Mouse (Mus musculus): Measurements from ENCODE around the gene Lrba. TPM values are rescaled to one million over a fixed set of nuclear protein-coding genes. Genes with fewer than 3 reads are reported as not detected.

Lrba gene
- polyA plus RNA-seq, 1 experiment from 2014 or later, result 11.4 TPM

DNA sequence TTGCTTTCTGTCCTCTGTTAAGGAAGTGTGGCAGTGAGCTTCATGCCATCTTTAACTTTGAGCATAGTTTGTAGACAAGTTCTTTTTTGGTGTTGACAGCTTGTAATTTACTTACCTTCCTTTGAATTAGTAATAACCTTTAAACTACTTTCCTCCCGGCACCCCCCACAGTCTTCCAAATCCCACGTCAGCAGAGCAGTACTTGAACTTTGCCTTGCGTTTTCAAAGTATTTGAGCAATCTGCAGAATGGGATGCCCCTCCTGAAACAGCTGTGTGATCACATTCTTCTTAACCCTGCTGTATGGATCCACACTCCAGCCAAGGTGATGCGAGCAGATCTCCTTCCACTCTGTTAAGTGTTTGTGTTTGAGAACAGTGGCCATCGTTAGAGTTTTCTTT is 85.7 kb downstream of the Lrba start:
- H3K9me3 ChIP-seq (ENCODE audit: control insufficient read depth, low read length), result no peaks in the 10 kb centered on the region
- H3K27me3 ChIP-seq (ENCODE audit: control insufficient read depth, insufficient read depth, low read length), result no peaks in the 10 kb centered on the region
- no peaks in the 10 kb centered on the region for H3K4me1 ChIP-seq (replicated peaks; ENCODE audit: control insufficient read depth, insufficient read depth, low read length)
- H3K27ac ChIP-seq, result no peak overlapping the region
- no peak overlapping the region for H3K9ac ChIP-seq
- no peak overlapping the region for H3K4me2 ChIP-seq (replicated peaks)
- no peak for DNase-seq (ENCODE audit: low spot score)
- ATAC-seq (ENCODE audit: low FRiP score), result no peak
- WGBS, result 81% methylated on average over 5 of the region's 5 CpGs
- no peak overlapping the region for H3K4me3 ChIP-seq (replicated peaks; ENCODE audit: low read length)
- no peaks in the 10 kb centered on the region for H3K36me3 ChIP-seq (replicated peaks; ENCODE audit: control insufficient read depth, insufficient read depth)

DNA sequence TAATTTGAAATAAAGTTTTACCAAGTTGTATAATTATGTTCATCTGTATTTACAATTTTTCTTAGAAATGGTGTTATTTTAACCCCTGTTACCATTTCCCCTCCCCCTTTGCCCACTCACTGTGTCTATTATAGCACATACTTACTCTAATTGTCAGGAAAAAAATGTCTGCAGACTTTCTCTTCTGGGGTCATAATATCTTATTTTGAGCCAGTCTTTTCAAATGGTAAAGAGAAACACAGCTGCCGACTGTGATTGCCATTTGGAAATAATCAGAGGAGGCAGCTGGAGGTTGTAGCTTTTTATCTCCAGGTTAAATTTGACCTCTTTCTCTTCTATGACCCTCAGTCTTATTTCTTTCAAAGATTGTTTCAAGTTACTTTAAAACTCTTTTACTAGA is 86.9 kb downstream of the Lrba start:
- DNase-seq (ENCODE audit: low spot score), result no peak
- no peak for ATAC-seq (ENCODE audit: low FRiP score)
- 38% methylated on average over 1 of the region's 1 CpGs for WGBS

DNA sequence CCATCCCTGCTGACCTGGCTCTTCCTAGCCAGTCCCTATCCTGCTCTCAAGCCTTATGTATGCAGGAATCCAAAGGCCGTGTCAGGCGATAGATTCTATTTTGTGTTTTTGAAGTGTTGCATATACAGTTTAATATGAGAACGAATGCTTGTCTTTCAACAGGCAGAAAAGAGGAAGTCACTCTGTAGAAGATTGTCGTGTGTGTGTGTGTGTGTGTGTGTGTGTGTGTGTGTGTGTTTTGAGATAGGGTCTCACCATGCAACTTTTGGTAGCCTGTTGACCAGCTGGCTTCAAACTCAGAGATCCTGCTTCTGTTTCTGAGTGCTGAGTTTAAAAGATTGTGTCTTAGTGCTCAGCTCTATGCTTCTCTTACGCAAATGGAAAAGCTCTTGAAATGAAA is 93.2 kb downstream of the Lrba start:
- Histone ChIP-seq H3K4me3 (replicated peaks; ENCODE audit: low read length) (no peak overlapping the region), H3K27me3 (ENCODE audit: control insufficient read depth, insufficient read depth, low read length) (no peaks in the 10 kb centered on the region), H3K9me3 (ENCODE audit: control insufficient read depth, low read length) (no peaks in the 10 kb centered on the region), H3K4me2 (replicated peaks) (no peak overlapping the region), H3K9ac (no peak overlapping the region), H3K36me3 (replicated peaks; ENCODE audit: control insufficient read depth, insufficient read depth) (no peaks in the 10 kb centered on the region), H3K4me1 (replicated peaks; ENCODE audit: control insufficient read depth, insufficient read depth, low read length) (no peaks in the 10 kb centered on the region), H3K27ac (no peak overlapping the region)
- DNase-seq (ENCODE audit: low spot score) (no peak), ATAC-seq (ENCODE audit: low FRiP score) (no peak)
- WGBS, result 93% methylated on average over 5 of the region's 5 CpGs

More for the DNA sequence above, 86.9 kb downstream of the Lrba start:
- no peaks in the 10 kb centered on the region for H3K4me1 ChIP-seq (replicated peaks; ENCODE audit: control insufficient read depth, insufficient read depth, low read length)
- H3K4me3 ChIP-seq (replicated peaks; ENCODE audit: low read length), result no peak overlapping the region
- H3K9me3 ChIP-seq (ENCODE audit: control insufficient read depth, low read length), result no peaks in the 10 kb centered on the region
- H3K9ac ChIP-seq, result no peak overlapping the region
- no peaks in the 10 kb centered on the region for H3K36me3 ChIP-seq (replicated peaks; ENCODE audit: control insufficient read depth, insufficient read depth)
- no peak overlapping the region for H3K4me2 ChIP-seq (replicated peaks)
- no peaks in the 10 kb centered on the region for H3K27me3 ChIP-seq (ENCODE audit: control insufficient read depth, insufficient read depth, low read length)
- H3K27ac ChIP-seq, result no peak overlapping the region

DNA sequence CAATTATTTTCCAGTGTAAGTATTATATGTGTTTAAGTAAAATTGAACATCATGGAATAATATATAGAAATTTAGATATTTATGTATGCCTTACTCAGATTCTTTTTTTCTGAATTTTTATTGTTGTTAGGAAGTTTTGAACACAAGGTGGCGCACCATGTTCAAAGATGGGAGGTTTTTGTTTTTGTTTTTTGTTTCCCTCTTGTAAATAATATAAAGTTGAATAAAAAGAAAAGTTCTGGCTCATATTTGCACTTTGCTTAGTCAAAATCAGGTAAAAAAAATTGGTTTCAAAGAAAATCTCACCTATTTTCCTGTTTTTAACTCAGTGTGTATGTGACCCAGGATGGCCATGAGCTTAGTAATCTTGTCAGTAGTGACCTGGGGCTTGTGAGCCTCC is 104.1 kb downstream of the Lrba start:
- Histone ChIP-seq H3K36me3 (replicated peaks; ENCODE audit: control insufficient read depth, insufficient read depth) (no peaks in the 10 kb centered on the region), H3K27ac (no peak overlapping the region), H3K4me1 (replicated peaks; ENCODE audit: control insufficient read depth, insufficient read depth, low read length) (no peaks in the 10 kb centered on the region), H3K9ac (no peak overlapping the region), H3K4me3 (replicated peaks; ENCODE audit: low read length) (no peak overlapping the region), H3K27me3 (ENCODE audit: control insufficient read depth, insufficient read depth, low read length) (no peaks in the 10 kb centered on the region), H3K4me2 (replicated peaks) (no peak overlapping the region), H3K9me3 (ENCODE audit: control insufficient read depth, low read length) (no peaks in the 10 kb centered on the region)
- DNase-seq (ENCODE audit: low spot score), result peak; percentile 77
- WGBS, result 24% methylated on average over 1 of the region's 1 CpGs
- no peak for ATAC-seq (ENCODE audit: low FRiP score)

DNA sequence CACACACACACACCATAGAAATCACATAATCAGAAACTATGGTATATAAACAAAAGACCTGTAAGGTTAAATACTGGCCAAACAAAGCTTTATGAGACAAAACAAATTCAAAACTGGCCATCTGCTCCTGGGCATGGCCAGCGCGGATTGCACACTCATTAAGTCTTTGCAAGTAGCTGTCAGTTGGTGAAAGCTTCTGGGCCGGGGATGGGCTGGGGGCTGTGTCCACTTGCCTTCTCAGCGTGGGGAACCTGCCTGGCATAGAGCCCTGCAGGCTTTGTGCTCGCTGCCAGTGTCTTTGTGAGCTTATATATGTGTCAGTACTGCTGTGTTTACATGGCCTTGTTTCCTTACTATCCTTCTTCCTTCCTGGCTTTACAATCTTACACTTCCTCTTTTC is 118.8 kb downstream of the Lrba start:
- 11% methylated on average over 5 of the region's 5 CpGs for WGBS
- no peak for DNase-seq (ENCODE audit: low spot score)
- H3K4me3 ChIP-seq (replicated peaks; ENCODE audit: low read length), result no peak overlapping the region
- no peaks in the 10 kb centered on the region for H3K27me3 ChIP-seq (ENCODE audit: control insufficient read depth, insufficient read depth, low read length)
- no peaks in the 10 kb centered on the region for H3K4me1 ChIP-seq (replicated peaks; ENCODE audit: control insufficient read depth, insufficient read depth, low read length)
- H3K9me3 ChIP-seq (ENCODE audit: control insufficient read depth, low read length), result no peaks in the 10 kb centered on the region
- 0 out of 2 replicates have a peak, but pooled peaks cover under 1% of the 10 kb centered on the region for H3K36me3 ChIP-seq (replicated peaks; ENCODE audit: control insufficient read depth, insufficient read depth)
- H3K4me2 ChIP-seq (replicated peaks), result no peak overlapping the region
- no peak overlapping the region for H3K9ac ChIP-seq
- no peak; the same call in 1 of the 2 replicates for ATAC-seq (ENCODE audit: low FRiP score)
- 0 out of 2 replicates have a peak overlapping the region, but pooled peaks have one; percentile 4 for H3K27ac ChIP-seq

DNA sequence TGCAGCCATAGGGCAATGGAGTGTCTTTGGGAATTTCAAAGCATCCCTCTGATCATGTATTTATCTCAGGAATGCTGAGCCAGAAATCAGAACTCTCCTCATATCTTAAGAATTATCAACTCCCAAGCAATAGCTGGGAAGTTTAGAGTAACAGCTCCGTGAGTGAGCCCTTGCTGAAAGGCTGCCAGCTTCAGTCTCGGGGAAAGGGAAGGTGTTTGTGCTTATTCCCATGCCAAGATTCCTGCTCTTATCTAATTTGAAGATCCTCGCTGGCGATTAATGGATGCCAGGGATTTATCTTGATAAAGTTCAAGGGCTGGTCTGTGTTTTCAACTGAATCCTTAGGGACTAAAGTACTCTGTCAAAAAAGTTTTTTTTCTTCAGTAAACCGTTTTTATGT is 138.0 kb downstream of the Lrba start:
- ATAC-seq (ENCODE audit: low FRiP score), result no peak
- no peak overlapping the region for H3K9ac ChIP-seq
- 71% methylated on average over 5 of the region's 5 CpGs for WGBS

DNA sequence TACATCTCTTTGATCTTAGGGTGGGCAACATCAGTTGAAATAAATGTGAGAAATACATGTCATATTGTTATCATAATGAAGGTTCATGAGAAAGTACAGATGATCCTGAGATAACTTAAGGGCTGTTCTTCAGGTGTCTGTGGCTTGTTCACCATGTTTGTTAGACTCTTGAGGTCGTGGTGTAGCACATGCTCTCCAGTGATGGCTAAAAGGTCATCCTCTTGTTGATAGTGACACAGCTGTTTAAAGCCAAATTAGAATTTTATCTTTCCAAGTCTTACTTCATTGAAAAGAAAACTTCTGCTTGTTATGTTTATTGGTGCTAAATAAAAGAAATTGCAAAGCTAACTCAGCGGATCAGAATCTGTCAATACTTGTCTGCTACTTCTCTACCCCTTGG is 147.0 kb downstream of the Lrba start:
- no peak overlapping the region for H3K4me3 ChIP-seq (replicated peaks; ENCODE audit: low read length)
- no peak overlapping the region for H3K4me2 ChIP-seq (replicated peaks)
- ATAC-seq (ENCODE audit: low FRiP score) (no peak), DNase-seq (ENCODE audit: low spot score) (no peak)
- no peak overlapping the region for H3K27ac ChIP-seq
- H3K4me1 ChIP-seq (replicated peaks; ENCODE audit: control insufficient read depth, insufficient read depth, low read length), result no peaks in the 10 kb centered on the region
- no peaks in the 10 kb centered on the region for H3K27me3 ChIP-seq (ENCODE audit: control insufficient read depth, insufficient read depth, low read length)
- H3K9ac ChIP-seq, result no peak overlapping the region
- H3K9me3 ChIP-seq (ENCODE audit: control insufficient read depth, low read length), result no peaks in the 10 kb centered on the region
- H3K36me3 ChIP-seq (replicated peaks; ENCODE audit: control insufficient read depth, insufficient read depth), result no peaks in the 10 kb centered on the region
- WGBS, result 73% methylated on average over 2 of the region's 2 CpGs

More for the DNA sequence above, 138.0 kb downstream of the Lrba start:
- DNase-seq (ENCODE audit: low spot score), result no peak
- H3K4me1 ChIP-seq (replicated peaks; ENCODE audit: control insufficient read depth, insufficient read depth, low read length), result no peaks in the 10 kb centered on the region
- H3K27ac ChIP-seq, result no peak overlapping the region
- no peaks in the 10 kb centered on the region for H3K9me3 ChIP-seq (ENCODE audit: control insufficient read depth, low read length)
- no peak overlapping the region for H3K4me3 ChIP-seq (replicated peaks; ENCODE audit: low read length)
- no peak overlapping the region for H3K4me2 ChIP-seq (replicated peaks)
- no peaks in the 10 kb centered on the region for H3K36me3 ChIP-seq (replicated peaks; ENCODE audit: control insufficient read depth, insufficient read depth)
- H3K27me3 ChIP-seq (ENCODE audit: control insufficient read depth, insufficient read depth, low read length), result no peaks in the 10 kb centered on the region

DNA sequence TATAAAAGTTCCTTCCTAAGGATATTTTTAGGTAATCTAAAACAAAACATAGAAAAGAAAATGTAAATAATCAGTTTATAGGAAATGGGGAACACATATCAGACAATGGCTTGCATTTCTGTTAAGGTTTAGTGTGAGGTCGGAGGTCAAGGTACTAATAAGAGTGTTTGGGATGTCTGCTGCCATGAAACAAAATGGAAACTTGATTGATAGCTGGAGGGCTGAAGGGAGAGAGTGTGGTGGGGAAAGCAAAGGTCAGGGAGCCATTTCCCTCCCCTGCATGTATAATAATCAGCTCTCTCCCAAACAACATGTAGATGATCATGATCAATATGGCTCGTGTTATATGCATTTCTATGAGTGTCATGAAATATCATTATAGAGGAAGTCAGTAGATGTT is 150.8 kb downstream of the Lrba start:
- Histone ChIP-seq H3K27ac (no peak overlapping the region), H3K4me3 (replicated peaks; ENCODE audit: low read length) (no peak overlapping the region), H3K9me3 (ENCODE audit: control insufficient read depth, low read length) (no peaks in the 10 kb centered on the region), H3K36me3 (replicated peaks; ENCODE audit: control insufficient read depth, insufficient read depth) (no peaks in the 10 kb centered on the region), H3K9ac (no peak overlapping the region), H3K27me3 (ENCODE audit: control insufficient read depth, insufficient read depth, low read length) (no peaks in the 10 kb centered on the region), H3K4me1 (replicated peaks; ENCODE audit: control insufficient read depth, insufficient read depth, low read length) (no peaks in the 10 kb centered on the region), H3K4me2 (replicated peaks) (no peak overlapping the region)
- 78% methylated on average over 2 of the region's 2 CpGs for WGBS
- no peak for ATAC-seq (ENCODE audit: low FRiP score)
- no peak for DNase-seq (ENCODE audit: low spot score)

DNA sequence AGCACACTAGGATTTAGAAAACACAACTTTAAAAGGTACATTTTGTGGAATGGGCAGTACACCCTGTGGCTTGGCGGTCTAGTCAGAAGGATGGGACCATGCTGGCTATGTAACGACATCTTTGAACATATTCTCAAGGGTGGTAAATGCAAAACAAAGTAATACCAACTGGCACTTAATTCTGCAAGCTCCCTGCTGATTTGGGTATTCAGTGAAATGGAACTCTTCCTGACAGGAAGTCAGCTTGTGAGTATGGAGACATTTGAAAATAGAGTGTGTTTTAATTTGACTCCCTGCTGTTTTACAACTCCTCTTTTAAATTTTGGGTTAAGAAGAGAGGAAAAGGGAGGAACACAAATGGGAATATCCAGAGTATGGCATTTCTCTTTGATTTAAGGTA is 158.1 kb downstream of the Lrba start:
- no peak overlapping the region for H3K27ac ChIP-seq

DNA sequence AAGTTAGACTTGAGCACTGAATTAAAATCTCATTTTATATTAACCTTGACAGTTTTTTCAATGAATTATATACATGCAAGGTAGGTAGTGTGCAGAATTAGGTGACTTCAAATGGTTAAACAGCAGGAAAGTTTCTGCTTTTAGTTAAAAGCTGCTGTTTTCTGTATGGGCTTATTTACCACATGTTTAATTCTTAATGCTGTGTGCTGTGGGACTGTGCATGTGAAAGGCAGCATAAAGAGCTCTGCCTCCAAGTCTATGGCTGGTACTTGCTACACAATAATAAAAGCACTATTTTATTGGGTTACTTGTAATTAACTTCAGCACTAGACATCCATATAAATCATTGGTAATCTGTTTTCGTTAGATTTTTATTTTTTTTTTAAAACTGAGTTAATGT is 160.6 kb downstream of the Lrba start:
- H3K9me3 ChIP-seq (ENCODE audit: control insufficient read depth, low read length), result no peaks in the 10 kb centered on the region
- H3K4me2 ChIP-seq (replicated peaks), result no peak overlapping the region
- H3K9ac ChIP-seq, result no peak overlapping the region
- H3K27ac ChIP-seq, result no peak overlapping the region
- H3K36me3 ChIP-seq (replicated peaks; ENCODE audit: control insufficient read depth, insufficient read depth), result no peaks in the 10 kb centered on the region
- no peaks in the 10 kb centered on the region for H3K27me3 ChIP-seq (ENCODE audit: control insufficient read depth, insufficient read depth, low read length)
- DNase-seq (ENCODE audit: low spot score) (no peak), ATAC-seq (ENCODE audit: low FRiP score) (no peak)
- 83% methylated on average over 1 of the region's 1 CpGs for WGBS
- H3K4me1 ChIP-seq (replicated peaks; ENCODE audit: control insufficient read depth, insufficient read depth, low read length), result no peaks in the 10 kb centered on the region
- H3K4me3 ChIP-seq (replicated peaks; ENCODE audit: low read length), result no peak overlapping the region

More for the DNA sequence above, 158.1 kb downstream of the Lrba start:
- 27% methylated on average over 2 of the region's 2 CpGs for WGBS
- ATAC-seq (ENCODE audit: low FRiP score) (no peak), DNase-seq (ENCODE audit: low spot score) (no peak)
- H3K9ac ChIP-seq, result no peak overlapping the region
- H3K27me3 ChIP-seq (ENCODE audit: control insufficient read depth, insufficient read depth, low read length), result no peaks in the 10 kb centered on the region
- no peak overlapping the region for H3K4me3 ChIP-seq (replicated peaks; ENCODE audit: low read length)
- H3K4me2 ChIP-seq (replicated peaks), result no peak overlapping the region
- H3K4me1 ChIP-seq (replicated peaks; ENCODE audit: control insufficient read depth, insufficient read depth, low read length), result no peaks in the 10 kb centered on the region
- no peaks in the 10 kb centered on the region for H3K36me3 ChIP-seq (replicated peaks; ENCODE audit: control insufficient read depth, insufficient read depth)
- no peaks in the 10 kb centered on the region for H3K9me3 ChIP-seq (ENCODE audit: control insufficient read depth, low read length)

Data from hindbrain, embryonic 14.5 days (tissue).